Mouse (Mus musculus) kidney, adult 2 months (tissue): ENCODE results near the gene Phf20.

ENCODE experiments used
- CTCF ChIP-seq: fragments of 200-500 bp; conservative IDR thresholded peaks from 2 replicates; pipeline ENCODE4 v1.5.1; 2011; ENCODE audit warnings: low read depth, mild to moderate bottlenecking, control low read depth, low read length, moderate library complexity, mixed read lengths; ENCODE audit not compliant: insufficient read depth, insufficient read length
- POLR2A ChIP-seq: fragments of 200-500 bp; IDR thresholded peaks from one replicate; pipeline ENCODE4 v1.6.1; 2011; ENCODE audit warnings: low read depth, low read length, control low read depth

DNA sequence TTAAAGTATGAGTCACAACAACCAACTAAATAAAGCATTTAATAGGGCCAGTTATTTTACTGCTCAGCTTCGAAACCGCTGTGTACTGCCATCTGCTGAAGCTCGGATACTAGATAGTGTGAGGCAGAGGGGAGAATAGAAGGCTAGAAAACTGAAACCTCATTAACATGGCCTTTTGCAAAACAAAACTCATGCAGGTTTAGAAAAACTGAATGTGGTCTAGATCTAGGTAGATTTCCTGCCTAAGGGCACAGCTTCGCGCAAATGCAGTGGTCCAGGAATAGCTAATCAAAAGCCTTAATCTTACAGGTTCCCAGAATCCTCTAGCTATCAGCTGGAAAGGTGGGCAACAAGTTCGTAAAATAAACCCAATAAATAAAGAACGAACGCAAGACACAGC is 115.2 kb downstream of the Phf20 start:
- TF ChIP-seq POLR2A (no peak), CTCF (no peak)
